Mouse (Mus musculus) G1E (cell line): ENCODE data around the gene Ppm1h.

Experiments used
- CTCF ChIP-seq: IDR thresholded peaks from 2 replicates; pipeline ENCODE4 v1.5.1; 2012; ENCODE audit warnings: low read depth, low read length, inconsistent platforms, mixed read lengths
- GATA1 ChIP-seq: IDR thresholded peaks from 2 replicates; pipeline ENCODE4 v1.6.1; 2012; ENCODE audit warnings: borderline replicate concordance, low read length, inconsistent platforms, mixed read lengths
- GATA2 ChIP-seq: IDR thresholded peaks from 2 replicates; pipeline ENCODE4 v1.6.1; 2012; ENCODE audit warnings: low read depth, low read length, inconsistent platforms, borderline replicate concordance
- TAL1 ChIP-seq: conservative IDR thresholded peaks from 2 replicates; pipeline ENCODE4 v1.6.1; 2012; ENCODE audit warnings: low read depth, low read length, inconsistent platforms, mixed read lengths

GRCm38 (mm10) chr10:122802901-122803300, 124.3 kb downstream of the Ppm1h start:
- TF ChIP-seq CTCF = no peak
- no peak for TF ChIP-seq TAL1
- no peak for TF ChIP-seq GATA1
- no peak for TF ChIP-seq GATA2
